Mouse (Mus musculus) spleen, postnatal 10 days (tissue): ENCODE measurements at regions not wholly inside any gene's neighbourhood (a gene's known extent, or its start where the extent isn't known, plus 50 kb on each side); places are given as distances from the start of the nearest gene placed in this dataset.

Experiments
- DNase-seq, 2 experiments: peaks; one replicate each; pipeline ENCODE4 v3.0.0; 2021 to 2022; ENCODE audit warnings: low spot score in 2 of 2

- DNase-seq = no peak
Observed at GRCm38 (mm10) chr9:79430417-79430816, 288.2 kb downstream of the Col12a1 start.

DNA sequence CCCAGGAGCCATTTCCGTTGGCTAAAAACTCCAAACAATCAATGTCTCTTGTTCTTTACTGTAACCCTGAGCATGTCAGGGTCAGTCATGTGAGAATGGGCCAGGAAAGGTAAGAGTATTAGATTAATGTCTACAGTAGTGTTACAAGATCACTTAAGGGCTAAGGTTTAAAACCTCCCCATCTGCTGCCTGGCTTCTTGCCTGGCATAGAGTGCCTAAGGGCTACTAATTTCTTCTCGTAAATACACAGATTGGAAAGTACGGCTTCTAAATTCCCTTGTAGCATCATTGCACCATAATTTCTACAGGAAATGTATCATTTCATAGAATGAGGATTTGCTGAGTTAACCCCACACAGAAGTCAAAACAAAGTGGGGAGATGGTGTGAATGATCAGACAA, 281.0 kb downstream of the Col12a1 start:
- DNase-seq = no peak

- DNase-seq = no peak
Observed at GRCm38 (mm10) chr9:79439233-79439960, 279.2 kb downstream of the Col12a1 start.

GRCm38 (mm10) chr9:79455226-79455625, 263.4 kb downstream of the Col12a1 start:
- DNase-seq = no peak

DNA sequence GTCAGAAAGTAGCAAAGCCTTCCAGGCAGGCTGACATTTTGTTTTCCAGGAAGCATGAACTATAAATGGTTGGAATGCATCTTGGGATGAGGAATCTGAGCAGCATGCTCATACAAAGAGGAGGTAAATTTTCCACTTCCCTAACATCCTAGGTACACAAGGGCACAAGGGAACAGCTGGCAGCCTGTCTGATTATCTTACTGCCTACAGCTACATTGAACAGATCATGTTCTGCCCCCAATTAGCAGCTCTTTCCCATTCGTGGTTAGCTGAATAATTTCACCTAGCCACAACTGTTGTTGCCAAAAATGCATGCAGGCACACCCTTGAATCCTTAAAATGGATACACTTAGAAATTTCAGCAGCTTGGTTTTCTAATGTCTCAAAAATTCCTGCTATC, 239.5 kb downstream of the Col12a1 start:
- no peak for DNase-seq

DNA sequence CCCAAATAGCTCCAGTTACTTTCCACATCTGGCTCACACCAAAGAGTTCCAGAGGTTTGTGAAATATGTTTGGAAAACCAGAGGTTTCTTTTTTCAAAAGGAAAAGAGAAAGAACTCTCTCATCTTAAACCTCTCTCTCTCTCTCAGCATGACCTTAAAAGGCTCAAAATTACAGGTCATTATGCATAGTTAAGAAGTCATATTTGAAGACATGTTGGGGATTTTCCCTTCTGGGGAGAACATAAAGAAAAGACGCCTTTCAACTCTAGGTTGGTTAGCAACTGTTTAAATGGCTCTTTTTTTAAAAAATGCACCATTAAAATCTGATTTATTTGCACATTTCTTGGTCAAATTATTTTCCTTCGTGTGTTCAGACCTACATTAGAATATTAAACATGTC, 218.4 kb downstream of the Col12a1 start:
- DNase-seq = no peak

GRCm38 (mm10) chr9:79502034-79502433, 216.6 kb downstream of the Col12a1 start:
- DNase-seq = no peak

- DNase-seq = no peak
Observed at GRCm38 (mm10) chr9:79516384-79516783, 202.2 kb downstream of the Col12a1 start.

DNA sequence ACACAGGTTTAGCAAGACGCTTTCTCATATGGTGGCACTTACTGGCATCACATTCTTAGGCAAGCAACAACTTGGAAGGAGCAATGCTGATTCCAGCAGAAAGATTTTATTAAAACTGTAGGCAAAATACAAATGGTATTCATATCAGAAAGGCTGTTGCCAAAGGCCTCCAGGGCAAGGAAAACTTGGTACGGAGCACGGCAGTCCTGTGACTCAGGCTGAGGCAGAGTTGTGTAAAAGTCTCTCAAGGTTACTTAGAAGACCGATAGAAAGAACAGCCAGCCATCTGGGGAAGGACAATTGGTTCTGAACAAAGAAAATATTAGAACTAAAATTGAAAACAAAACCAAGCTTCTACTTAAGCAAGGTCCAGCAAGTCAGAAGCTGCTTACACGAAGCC, 201.2 kb downstream of the Col12a1 start:
- no peak for DNase-seq

DNA sequence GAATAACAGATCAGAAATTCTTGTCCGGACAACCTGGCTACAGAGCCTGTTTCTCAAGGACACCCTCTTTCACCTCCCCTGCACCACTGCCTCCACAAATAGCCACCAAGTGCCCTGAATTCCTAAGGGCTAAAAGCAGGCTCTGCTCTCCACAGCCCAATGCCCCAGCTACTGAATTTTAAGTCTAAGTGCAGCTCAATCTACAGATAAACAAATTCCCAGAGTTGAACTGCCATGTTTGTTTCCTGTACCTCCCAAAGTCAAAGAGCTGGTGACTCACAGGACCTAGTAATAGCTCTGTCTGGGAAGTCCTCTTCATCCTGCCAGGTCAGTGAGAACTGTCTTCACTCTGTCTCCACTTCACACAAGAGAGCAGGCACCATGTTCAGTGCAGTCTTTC, 200.0 kb downstream of the Col12a1 start:
- DNase-seq = no peak

DNA sequence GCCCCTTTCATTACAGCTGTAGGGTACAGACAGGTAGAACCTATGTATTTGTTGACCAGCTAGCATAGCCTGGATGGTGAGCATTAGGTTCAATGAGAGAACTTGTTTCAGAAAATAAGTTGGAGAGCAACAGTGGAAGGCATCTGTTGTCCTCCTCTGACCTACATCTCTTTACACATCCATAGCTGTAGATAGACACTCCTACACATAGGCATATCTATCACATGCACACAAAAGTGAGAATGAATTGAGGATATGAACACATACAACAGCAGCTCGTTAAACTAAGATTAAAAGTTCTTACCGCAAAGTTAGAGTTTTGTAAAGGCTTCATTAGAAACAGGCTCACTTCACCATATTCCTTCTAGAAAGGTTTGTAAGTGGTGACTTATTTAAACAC, 198.1 kb downstream of the Col12a1 start:
- no peak for DNase-seq

DNA sequence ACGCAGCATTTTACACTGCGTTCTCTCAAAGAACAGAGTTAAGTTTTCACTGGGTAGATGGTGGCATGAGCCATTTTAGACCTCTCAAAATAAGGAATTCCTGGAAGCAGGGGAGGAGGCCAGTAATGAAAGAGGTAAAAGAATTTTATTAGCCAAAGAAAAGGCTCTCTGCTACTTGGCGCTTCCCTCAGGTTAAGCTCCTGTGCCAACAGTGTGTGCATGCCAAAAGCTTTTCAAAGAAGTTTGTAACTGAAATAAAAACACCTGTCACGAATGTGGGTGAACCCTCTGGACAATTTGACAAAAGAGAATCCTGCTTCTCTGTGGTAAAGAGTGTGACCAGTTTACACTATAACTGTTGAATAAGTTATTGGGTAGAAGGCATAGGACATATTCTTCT, 195.6 kb downstream of the Col12a1 start:
- no peak for DNase-seq

DNA sequence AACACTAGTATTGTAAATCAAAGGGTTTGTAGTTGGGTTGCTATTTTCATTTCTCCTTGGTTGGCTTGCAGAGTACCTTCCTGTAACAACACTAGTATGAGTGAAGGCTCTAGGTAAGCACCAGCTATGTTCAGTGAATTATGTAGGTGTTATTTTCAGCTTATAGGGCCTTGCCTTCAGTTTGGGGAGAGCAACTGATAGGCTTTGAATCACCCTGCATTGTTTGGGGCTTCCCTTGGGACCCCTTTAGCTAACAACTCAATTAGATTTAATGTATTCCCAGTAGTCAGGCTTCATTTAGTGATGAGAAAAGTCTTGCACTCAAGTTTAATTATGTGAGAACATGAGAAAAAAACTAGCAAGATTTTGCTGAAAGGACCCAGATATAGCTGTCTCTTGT, 193.6 kb downstream of the Col12a1 start:
- no peak for DNase-seq

DNA sequence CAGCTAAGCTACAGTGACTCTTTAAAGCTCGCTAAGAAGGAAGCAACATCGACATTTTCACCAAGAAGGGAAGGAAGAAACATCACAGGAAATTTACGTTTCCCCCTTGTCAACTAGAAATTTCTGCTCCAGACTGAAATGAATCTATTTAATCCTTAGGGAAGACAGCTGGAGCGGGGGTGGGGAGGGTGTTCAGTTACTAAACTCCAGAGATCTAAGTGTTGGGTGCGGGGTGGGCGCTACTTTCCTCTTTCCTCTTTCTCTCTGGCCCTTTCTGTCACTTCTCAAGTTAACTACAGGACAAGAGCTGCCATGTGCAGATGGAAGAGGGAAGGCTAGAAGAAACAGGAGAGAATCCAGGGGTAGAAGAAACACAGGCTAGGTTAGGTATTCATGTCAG, 192.2 kb downstream of the Col12a1 start:
- DNase-seq = no peak

DNA sequence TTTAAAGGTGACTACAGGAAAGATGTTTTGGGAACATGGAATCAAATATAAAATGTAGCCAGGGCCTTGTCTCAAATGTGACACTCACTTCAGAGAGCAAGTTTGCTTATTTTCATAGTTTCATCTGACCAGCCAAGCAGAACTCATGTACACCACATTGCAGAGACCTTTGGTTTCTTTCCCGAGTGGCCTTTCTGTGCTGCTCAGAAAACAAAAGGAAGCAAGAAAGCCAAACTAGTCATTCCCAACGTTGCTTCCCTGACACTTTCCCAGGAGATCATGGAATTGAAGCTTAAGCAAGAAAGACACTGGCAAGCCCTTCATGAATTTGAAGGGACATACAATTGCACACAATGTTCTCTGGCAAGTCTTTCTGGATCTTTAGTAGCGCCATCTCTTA, 191.3 kb downstream of the Col12a1 start:
- no peak for DNase-seq
